Mouse (Mus musculus): Measurements from ENCODE around the gene Zbtb8b.
"Not testable (repeated sequence)": the region's sequence is repeated elsewhere in the genome, so short reads cannot be mapped to it uniquely, and the experiment has no call there.

Gene Zbtb8b

DNA sequence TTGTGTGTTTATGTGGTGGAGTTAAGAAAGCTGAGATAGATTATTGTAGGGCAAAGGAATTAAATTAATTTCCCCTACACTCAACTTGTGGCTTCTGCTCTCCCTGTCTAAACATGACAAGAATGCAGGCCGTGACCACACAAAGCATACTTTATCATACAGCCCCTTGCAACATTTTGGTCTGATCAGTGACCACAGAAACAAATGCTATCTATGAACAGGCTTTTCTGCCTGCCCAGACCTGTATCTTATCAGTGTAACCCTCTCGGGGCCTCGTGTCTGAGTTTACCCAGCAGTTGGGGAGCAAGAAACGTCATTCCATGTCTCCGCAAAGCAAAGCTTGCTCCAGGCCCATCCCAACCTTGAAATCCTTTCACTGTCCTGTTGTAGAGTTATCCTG lies 24.2 kb downstream of the Zbtb8b start:
- in situ Hi-C loops (cut with MseI, MboI) = no loop called here

DNA sequence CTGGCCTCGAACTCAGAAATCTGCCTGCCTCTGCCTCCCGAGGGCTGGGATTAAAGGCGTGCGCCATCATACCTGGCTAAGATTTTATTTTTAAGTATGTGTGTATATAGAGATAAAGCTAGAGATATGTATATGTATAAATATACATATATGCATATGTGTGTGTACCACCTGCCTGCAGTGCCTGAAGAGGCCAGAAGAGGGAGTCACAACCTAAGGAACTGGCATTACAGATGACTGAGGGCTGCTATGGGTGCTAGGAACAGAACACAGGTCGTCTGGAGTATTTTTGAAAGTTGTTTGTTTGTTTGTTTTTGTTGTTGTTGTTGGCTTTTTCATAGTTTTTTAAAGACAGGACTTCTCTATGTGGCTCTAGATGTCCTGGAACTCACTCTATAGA lies 24.8 kb downstream of the Zbtb8b start:
- in situ Hi-C loops (cut with MseI, MboI) = no loop called here

DNA sequence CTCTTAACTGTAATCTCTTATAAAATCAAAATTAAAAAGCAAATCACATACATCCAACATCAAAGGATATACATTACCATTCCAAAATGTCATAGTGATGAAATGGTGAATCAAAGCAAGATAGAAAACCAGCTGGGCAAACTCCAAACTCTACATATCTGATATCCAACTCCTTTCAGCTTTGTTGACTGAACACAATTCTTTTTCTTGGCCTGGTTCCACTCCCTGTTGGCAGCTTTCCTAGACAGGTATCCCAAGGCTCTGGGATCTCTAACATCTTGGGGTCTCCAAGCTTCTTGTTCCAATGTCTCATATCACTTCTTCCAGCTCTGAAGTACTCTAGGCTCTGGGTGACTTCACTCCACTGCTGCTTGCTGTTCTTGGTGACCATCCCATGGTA lies 29.7 kb downstream of the Zbtb8b start:
- in situ Hi-C loops (cut with MseI, MboI) = no loop called here

DNA sequence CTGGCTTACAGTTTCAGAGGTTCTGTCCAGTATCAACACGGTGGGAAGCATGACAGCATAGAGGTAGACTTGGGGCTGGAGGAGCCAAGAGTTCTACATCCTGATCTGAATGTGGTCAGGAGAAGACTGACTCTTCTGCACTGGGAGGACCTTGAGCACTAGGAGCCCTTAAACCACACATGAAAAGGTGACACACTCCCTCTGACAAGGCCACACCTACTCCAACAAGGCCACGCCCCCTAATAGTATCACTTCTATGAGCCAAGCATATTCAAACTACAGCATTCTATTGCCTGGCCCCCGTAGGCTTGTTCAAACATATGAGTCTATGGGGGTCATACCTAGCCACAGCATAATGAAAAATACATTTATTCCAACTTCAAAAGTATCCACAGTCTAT lies 30.1 kb downstream of the Zbtb8b start:
- in situ Hi-C loops (cut with MseI, MboI) = not testable (repeated sequence)

DNA sequence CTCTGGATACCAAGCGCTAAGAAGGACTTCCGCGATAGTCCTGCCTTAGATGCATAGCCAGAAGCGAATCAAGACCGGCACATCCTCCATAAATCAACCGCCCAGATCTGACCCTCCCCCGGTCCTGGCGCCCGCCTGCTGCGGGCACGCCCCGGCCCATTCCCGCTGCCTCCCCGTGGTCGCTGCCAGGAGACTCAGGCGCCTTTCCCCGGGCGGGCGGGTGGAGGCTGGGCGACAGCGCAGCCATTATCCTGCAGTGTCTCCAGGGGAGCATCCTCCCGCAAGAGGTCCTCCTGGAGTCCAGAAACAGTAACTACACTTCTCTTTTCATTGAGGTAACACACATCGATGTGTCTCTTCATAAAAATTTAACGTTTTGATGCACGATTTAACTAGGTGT lies 34.2 kb downstream of the Zbtb8b start:
- in situ Hi-C loops (cut with MseI, MboI) = no loop called here

DNA sequence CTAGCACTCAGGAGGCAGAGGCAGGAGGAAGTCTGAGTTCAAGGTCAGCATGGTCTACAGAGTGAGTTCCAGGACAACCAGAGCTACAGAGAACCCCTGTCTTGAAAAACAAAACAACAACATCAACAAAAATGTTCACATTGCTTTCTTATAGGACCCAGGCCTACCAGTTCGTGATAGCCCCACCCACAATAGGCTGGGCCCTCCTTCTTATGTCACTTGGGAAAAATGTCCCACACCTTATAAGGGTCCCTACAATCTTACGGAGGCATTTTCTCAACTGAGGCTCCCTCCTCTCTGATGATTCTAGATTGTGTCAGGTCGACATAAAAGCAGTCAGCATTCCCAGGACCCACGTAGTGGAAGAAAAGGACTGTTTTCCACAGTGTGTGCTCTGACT lies 40.8 kb downstream of the Zbtb8b start:
- in situ Hi-C loops (cut with MseI, MboI) = no loop called here

DNA sequence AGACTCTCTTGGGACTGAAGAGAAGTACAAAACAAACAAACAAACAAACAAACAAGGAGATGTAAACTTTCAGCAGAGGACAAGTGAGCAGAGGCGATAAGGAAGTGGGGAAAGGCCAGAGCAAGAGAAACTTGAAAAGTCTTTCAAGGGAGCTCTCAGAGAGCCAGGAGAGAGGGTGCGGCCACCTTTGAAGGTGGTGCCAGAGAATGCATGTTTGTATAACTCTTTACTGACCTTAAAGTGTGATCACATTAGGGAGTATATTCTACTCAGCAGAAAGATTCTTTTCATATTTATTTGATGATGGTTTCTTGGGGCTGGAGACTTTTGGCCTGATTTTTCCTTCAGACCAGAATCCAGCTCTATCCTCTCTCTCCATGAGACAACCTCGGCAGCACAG lies 43.7 kb downstream of the Zbtb8b start:
- in situ Hi-C loops (cut with MseI, MboI) = no loop called here

DNA sequence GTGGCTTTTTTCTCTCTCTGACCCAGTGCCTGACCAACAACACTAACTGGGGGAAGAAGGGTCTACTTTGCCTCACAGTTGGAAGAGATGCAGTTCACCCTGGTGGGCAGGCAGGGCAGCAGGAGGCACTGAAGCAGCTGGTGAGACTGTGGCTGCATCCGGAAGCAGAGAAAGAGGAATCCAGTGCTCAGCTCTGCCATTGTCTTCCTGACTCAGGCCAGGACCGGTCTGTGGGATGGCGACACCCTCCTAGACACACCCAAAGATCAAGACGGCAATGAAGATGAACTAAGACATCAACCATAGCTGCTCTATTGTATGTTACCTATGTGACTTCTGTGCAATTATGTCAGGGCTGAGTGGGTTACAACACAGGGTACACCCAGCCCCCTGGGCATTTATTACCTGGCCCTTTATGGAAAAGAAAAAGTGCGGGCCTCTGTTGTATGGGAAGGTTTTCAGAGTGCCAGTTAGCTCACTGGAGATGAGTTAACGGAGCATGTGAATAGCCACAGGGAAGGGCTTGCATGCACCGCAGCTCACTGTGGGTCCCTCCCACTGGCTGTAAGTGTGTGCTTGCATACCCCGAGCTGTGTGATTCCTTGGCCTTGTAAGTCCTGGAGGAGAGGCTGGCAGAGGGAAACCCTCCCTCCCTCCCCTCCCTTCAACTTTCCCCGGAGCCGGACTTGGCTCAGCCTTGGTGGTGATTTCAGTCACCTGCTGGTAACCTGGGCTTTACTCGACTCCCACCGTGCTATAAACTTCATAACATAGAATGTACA lies 46.4 kb downstream of the Zbtb8b start:
- in situ Hi-C loops (cut with MseI, MboI) = no loop called here

DNA sequence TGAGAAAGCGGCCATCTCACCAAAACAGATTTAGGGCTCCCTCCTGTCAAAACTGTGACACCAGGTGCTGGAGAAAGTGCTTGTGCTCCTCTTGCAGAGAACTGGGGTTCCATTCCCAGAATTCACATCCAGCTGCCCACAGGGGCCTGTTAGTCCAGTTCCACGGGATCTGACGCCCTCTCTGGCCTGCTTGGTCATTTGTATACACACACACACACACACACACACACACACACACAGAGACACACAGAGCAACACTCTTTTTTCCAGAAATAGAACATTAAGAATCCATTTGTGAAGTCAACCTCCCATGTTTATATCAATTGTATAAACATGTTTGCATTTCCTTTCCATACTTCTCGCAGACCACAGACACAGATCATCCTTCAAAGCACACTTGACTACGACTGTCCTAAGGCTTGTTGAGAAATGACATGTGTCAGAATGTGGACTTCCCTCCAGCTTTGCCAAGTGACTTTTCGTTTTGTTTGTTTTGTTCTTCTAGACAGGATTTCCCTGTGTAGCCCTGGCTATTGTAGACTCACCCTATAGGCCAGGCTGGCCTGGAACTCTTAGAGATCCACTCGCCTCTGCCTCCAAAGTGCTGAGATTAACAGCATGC lies 49.6 kb downstream of the Zbtb8b start:
- in situ Hi-C loops (cut with MseI, MboI) = no loop called here

DNA sequence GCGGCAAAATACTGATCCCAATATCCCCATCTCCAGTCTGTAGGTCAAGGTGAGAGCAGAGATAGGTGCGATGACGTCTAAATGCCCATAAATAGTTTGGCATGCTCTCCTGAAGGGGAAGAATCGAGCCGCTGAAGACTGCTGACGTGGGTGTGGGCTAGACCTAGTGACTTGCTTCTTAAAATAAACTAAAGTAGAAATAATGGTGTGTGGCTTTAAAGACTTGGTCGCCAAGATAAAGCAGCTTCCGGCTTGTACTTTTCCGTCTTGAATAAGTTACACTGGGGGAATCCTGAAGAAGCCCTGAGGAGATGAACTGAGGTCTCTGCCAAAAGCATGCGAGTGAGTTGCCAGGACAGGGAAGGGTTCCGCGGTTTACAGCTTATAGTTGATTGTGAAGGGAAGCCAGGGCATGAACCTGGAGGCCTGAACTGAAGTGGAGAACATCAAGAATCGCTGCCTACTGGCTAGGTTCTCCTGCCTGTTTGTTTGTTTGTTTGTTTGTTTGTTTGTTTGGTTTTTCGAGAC lies 50.4 kb downstream of the Zbtb8b start:
- in situ Hi-C loops (cut with MseI, MboI) = no loop called here

DNA sequence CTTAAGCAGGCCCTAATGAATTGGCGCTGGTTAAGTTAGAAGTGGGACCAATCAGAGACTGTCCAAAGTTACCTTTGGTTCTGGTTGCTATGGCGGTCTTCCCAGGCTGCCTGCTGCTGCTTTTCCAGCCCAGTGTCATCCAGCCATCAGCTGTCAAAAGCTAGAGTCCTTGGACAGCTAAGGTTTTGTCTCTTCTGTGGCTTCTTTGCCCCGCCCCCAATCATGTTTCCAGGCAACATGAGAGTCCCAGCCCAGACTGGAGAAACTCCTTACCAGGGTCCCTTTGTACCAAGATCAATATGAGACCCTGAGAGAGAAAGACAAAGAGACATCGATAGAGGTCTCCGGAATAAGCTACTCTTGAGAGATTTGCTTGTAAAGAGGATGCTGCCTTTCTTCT lies 52.2 kb downstream of the Zbtb8b start:
- in situ Hi-C loops (cut with MseI, MboI) = no loop called here

DNA sequence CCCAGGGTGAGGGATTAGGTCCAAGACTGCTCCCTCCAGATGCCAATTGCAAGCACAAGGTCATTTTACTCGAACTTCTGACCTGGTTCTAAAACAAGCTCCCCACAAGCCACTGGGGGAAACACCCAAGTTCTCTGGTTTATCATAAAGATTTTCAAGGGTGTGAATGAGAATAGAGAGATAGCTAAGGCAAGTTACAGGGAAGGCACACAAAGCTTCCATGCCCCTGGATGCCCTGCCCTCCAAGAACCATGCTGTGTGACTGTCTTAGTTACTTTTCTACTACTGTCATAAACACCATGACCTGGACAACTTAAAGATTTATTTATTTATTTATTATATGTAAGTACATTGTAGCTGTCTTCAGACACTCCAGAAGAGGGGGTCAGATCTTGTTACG lies 53.7 kb downstream of the Zbtb8b start:
- in situ Hi-C loops (cut with MseI, MboI) = no loop called here

DNA sequence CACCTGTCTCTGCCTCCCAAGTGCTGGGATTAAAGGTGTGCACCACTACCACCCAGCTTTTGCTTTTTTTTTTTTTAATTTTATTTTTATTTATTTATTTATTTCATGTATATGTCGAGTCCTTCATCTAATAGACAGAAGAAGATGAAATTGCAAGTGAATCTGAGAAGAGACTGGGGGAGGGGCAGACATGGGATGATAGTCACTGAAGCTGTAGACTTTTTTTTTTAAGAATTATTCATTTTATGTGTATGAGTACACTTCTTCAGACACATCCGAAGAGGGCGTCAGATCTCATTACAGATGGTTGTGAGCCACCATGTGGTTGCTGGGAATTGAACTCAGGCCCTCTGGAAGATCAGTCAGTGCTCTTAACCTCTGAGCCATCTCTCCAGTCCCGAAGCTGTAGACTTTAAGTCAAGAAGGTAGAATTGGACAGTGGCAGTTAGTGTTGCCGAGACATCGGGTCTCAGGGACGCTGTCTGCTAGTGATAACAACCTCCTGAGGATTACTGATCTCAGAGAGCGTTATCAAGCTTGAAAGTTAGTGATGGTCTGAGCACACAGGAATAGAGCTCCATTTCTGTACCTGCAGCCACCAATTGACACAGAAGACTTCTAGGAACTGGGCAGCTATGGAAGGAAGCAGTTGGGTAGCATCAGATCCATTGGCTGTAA lies 54.2 kb downstream of the Zbtb8b start:
- in situ Hi-C loops (cut with MseI, MboI) = no loop called here

DNA sequence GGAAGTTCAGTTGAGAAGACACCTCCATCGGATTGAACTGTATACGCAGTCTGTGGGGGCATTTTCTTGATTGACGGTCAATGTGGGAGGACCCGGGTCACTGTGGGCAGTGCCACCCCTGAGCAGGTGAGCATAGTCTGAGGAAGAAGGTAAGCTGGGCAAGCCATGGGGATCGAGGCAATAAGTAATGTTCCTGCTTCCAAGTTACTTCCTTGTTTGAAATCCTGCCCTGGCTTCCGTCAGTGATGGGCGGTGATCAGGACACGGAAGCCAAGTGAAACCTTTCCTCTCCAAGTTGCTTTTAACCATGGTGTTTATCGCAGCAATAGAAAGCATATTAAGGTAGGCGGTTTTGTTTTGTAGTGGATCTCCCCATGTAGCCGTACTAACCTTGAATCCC lies 55.0 kb downstream of the Zbtb8b start:
- in situ Hi-C loops (cut with MseI, MboI) = no loop called here

DNA sequence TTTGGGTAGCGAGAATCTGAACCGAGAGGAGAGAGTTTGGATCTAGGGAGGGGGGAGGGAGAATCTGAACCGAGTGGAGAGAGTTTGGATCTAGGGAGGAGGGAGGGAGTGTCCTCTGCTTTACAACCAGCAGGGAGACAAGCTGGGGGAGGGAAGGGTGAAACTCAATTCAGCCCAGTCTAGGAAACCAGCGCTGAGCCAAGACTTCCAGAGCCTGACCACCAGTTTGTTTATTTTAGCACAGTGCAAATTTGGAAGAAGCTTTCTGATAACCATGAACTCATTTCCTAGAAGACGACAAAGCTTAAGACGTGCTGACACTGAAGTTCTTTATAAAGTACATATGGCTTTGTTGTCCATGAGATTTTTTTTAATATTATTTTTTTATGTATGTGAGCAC lies 56.2 kb downstream of the Zbtb8b start:
- in situ Hi-C loops (cut with MseI, MboI) = no loop called here

DNA sequence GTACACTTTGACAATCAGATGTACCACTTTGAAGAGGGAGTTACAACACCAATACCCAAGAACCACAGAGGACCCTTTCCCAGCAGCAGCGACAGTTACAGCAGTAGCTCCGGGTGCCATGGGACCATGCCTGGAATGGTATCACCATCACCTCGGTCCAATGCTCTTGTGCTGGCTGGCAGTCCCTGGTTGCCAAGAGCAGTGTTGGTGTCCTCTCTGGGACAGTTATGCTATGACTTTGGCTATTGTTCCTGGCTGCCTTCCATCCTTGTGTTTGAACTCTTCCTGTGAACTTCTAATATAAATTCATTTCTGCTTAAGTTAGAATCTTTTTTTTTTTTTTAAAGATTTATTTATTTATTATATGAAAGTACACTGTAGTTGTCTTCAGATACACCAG lies 57.1 kb downstream of the Zbtb8b start:
- in situ Hi-C loops (cut with MseI, MboI) = no loop called here

DNA sequence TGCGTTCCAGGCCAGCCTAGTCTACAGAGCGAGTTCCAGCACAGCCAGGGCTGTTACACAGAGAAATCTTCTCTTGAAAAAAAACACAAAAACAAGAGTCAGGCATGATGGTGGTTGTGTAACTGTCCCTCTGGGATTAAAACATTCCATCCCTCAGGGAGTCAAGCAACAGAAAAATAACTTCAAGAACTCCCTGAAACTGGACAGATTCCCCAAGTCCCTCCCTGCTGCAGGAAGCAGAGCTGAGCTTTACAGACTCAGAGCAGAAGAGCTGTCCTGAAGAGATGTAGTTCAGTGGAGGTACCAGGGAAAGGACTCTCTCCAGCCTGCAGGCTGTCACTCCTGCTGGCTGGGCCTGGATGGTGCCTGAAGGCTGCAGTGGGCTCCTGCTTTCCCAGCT lies 58.2 kb downstream of the Zbtb8b start:
- in situ Hi-C loops (cut with MseI, MboI) = no loop called here

DNA sequence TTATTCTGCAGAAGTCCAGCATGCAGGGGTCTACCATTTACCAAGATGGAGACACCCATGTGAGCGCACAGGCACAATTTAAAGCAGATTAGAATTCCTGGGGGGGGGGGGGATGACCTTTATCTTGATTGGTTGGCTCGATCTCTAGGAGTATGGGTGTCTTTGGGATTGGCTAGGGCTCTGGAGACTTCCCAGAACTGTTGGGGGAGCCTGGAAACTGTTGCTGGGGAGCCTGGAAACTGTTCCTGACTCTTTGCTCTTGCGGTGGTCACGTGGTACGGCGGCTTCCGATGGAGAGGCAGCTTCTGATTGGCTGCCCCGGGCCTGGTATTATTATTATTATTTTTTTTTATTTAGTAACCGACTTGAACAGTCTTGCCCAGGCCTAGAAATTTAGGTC lies 58.6 kb downstream of the Zbtb8b start:
- in situ Hi-C loops (cut with MseI, MboI) = no loop called here

DNA sequence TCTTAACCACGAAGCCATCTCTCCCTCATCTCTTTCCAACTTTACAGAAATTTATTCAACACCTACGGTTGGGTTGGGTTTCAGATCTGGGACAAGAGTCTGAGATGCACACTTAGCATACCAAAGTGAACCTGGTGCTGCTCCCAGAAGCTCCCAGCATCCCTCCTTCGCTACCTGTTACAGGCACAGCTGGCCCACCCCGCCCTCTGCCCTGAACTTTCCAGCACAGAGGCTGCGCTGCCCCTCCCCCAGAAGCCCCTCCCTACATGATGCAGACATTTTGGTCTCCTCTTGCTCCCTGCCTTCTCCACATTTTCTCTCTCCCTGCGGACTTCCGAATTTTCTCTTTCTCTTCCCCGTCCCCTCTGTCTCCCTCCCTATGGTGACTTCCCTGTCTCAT lies 59.5 kb downstream of the Zbtb8b start:
- in situ Hi-C loops (cut with MseI, MboI) = no loop called here

DNA sequence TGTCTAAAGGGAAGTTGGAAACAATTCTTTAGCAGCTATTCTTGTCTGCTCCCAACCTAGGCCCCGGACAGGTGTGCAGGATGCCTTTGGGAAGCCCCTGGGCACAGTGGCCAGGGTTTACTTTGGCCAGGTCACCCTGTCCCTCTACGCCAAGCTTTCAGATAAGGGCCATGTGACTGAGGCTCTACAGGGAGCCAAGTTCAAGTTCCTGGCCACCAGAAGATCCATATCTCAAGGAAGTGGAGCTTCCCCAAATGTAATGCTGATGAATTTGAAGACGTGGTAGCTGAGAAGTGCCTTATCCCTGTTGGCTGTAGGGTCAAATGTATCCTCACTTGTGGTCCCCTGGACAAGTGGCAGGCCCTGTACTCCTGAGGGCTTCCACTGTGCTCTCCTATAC lies 60.8 kb downstream of the Zbtb8b start:
- in situ Hi-C loops (cut with MseI, MboI) = no loop called here

DNA sequence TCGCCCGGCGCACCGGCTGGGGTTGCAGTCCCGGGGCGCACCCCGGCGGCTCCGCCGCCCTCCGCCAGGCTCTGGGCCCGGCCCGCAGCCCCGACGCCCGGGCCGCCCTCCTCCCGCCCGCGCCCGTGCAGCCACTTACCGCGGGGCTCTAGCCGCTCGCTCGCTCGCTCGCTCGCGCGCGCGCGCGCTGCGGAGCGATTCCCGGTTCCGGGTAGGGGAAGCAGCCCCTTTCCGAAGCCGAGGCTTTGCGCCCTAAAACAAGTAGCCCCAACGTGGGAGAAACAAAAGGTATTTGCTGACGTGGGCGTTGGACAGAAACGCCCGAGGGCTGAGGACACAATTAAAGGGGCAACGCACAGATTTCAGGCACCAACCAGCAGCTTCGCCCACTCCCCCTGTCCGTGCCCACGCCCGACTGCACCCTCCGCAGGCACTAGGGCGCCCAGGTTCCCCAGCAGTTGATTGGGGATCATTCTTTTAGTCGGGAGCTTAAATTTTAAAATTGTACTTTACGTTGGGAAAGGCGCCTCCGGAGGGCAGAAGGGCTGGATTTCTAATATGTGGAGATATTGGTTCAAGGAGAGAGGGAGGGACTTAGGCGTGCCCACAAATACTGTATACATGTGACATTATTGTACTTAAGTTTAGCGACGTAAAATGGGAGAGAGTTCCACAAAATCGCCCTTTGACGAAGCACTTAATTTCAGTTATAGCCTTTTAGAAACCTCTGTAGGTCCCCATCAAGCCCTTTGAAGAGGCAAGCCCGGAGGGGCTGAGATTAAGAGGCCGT lies 62.9 kb downstream of the Zbtb8b start, which contains the start of gene Zbtb8a:
TSS of gene Zbtb8a (minus strand) at position 516 of the 790 bp plus-strand sequence.
- in situ Hi-C loops (cut with MseI, MboI) = no loop called here

DNA sequence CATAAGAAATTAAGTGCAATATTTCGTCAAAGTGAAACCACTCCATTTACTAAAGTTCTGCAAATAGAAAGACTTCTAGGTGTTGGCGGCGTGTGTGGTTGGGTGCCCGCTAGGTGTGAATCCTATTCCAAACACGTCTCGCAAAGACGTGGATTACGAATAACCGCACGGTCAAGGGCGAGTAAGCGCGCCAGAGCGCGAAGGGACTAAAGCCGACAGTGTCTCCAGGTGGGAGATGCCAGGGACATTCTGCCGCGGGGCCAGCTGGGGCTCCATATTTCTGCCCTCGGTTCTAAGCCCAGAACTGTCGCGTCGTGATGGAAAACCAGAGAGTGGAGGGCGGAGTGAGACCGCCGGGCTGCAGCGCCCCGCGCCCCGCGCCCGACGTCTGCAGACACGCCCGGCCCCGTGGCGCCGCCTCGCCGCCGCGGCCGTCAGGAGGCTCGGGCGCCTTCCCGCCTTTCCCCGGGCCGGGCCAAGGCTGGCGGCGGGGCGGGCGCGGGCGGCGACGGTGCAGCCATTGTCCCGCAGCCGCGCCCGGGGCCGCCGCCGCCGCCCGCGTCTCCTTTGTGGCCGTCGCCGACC lies 63.6 kb downstream of the Zbtb8b start:
- in situ Hi-C loops (cut with MseI, MboI) = no loop called here

Measured in mouse trophoblast stem cell (cell line).